Mouse (Mus musculus): ENCODE results near the gene Cfap206.

Cfap206 gene

DNA sequence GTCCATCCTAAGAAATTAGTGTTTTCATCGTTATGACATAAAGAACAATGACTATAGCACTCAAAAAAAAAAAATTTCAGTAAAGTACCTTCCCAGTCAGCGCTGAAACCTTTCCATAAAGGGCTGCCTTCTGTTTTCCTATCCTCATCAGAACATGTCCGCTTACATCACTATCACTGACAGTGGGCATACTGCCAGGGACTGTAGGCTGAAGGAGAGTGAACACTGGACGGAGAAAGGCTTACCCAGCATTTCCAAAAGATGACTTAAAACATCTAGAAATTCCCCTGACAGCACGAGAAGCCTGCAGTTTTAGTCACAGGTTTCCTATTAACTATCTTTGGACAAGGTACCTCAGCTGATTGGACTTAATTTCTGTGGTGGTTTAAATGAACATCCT lies 56.3 kb downstream of the Cfap206 start:
- DNase-seq (ENCODE audit: low spot score), result no peak

- DNase-seq (ENCODE audit: low spot score), result no peak
These were observed 62.1 kb downstream of the Cfap206 start for GRCm38 (mm10) chr4:34667923-34668322.

GRCm38 (mm10) chr4:34661927-34662326 lies 68.1 kb downstream of the Cfap206 start:
- DNase-seq (ENCODE audit: low spot score), result peak; percentile 41

DNA sequence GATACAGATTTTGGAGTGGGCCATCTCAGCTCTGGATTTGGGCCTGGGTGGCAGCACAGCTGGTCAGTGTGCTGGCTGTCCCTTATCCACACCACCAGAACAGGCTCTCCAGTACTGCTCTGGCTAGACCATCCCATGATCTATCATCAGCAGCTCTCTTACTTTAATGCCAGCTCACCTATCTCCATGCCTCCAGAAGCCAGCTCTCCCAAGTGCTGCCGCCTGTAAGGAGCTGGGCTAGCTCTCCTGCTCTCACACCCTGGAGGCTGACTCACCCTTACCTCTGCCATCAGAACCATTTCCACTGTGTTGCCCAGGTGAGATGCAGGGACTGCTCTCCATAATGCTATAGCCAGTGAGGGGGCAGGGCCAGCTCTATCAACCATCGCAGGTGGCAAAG lies 68.5 kb downstream of the Cfap206 start:
- DNase-seq (ENCODE audit: low spot score), result no peak

- no peak for DNase-seq (ENCODE audit: low spot score)
These were observed 71.0 kb downstream of the Cfap206 start for GRCm38 (mm10) chr4:34659012-34659411.

- no peak for DNase-seq (ENCODE audit: low spot score)
These were observed 73.9 kb downstream of the Cfap206 start for GRCm38 (mm10) chr4:34656101-34656500.

GRCm38 (mm10) chr4:34653179-34653578 lies 76.8 kb downstream of the Cfap206 start:
- no peak for DNase-seq (ENCODE audit: low spot score)

GRCm38 (mm10) chr4:34644779-34645178 lies 85.2 kb downstream of the Cfap206 start:
- no peak for DNase-seq (ENCODE audit: low spot score)

DNA sequence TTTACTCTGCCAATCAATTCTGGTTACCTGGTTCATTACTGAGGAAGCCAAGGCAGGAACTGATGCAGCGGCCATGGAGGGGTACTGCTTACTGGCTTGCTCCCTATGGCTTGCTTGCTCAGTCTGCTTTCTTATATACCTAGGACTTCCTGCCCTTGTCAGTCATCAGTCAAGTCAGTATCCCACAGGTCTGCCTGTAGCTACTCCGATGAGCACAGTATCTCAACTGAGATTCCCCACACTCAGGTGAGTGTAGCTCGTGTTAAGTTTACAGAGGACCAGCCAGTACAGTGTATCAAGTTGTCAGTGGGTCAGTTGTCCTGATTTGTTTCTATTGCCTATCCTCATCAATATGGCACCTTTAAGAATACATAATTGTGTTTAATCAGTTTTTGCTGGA lies 89.3 kb downstream of the Cfap206 start:
- DNase-seq (ENCODE audit: low spot score), result no peak

DNA sequence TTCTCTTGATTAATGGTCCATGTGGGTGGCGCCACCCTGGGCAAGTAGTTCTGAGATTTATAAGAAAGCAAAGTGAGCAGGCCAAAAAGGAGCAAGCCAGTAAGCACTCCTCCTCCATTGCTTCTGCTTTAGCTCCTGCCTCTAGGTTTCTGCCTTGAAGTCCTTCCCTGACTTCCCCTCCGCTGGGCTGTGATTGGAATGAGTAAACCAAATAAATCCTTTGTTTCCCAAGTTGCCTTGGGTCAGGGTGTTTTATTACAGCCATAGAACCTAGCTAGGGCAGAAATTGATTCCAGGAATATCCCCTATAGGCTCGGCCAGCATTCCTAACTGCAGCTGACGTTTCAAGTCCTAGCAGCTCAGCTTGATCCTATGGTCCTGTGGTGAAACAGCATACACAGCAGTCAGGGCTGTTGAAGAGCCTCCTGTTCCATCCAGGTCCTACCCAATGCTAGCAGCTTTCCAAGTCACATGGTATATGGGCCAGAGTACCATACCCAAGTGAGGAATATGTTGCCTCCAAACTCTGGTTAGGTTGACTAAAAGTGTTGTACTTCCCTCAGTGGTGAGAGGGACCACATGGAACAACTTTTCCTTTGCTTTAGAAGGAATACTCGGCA lies 90.2 kb downstream of the Cfap206 start:
- no peak for DNase-seq (ENCODE audit: low spot score)

All from left cerebral cortex, adult 11 months (tissue).